Mouse (Mus musculus): ENCODE measurements at regions not wholly inside any gene's neighbourhood (a gene's known extent, or its start where the extent isn't known, plus 50 kb on each side); places are given as distances from the start of the nearest gene placed in this dataset.

DNA sequence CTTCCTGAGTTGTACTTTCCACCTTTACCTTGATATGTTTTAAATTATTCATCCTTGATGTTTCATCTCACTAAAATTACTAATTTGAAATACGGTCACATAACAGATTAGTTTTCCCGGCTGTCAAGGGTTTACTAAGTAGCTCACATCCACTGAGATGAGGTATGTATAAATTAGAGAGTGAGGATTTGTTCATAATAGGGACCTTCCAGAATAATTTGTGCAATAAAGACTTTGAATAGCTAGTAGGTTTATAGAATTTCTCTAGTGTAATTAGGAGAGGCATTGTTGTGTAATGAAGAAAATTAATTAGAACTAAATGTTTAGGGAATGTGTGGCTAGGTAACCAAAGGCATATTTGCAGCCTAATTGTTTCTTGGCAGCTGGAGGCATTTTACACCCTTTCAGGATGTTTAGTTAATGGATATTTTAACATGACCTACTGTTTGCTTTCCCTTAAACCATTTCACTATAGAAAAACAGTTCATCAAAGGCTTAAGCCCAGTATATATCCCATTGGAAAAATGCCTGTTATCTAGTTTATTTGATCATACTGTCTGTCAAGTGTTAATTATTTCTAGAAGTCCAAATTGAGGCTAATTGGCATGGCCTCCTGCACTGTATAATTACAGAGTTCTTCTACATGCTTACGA, 70.8 kb downstream of the Mat2b start:
- DNase-seq (ENCODE audit: low spot score in 2 of 2), result no peak

- no peak for DNase-seq (ENCODE audit: low spot score in 2 of 2)
Observed at GRCm38 (mm10) chr11:40620036-40620435, 75.0 kb downstream of the Mat2b start.

DNA sequence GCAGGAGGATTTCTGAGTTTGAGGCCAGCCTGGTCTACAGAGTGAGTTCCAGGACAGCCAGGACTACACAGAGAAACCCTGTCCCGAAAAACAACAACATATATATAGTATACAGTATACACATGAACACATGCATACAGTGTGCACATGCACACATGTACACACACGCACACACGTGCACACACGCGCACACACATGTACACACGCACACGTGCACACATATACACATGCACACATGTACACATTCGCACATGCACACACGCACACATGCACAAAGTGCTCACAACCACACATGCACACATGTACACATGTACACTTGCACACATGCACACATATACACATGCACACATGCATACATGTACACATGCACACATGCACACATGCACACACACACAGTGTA, 92.0 kb downstream of the Mat2b start:
- no peak for DNase-seq (ENCODE audit: low spot score in 2 of 2)

GRCm38 (mm10) chr11:40601572-40601909, 93.5 kb downstream of the Mat2b start:
- DNase-seq (ENCODE audit: low spot score in 2 of 2), result no peak

- DNase-seq (ENCODE audit: low spot score in 2 of 2), result no peak
Observed at GRCm38 (mm10) chr11:40600773-40601571, 94.0 kb downstream of the Mat2b start.

- DNase-seq (ENCODE audit: low spot score in 2 of 2), result peak in 1 of 2 experiments; percentile 19
Observed at GRCm38 (mm10) chr11:40599956-40600772, 94.8 kb downstream of the Mat2b start.

DNA sequence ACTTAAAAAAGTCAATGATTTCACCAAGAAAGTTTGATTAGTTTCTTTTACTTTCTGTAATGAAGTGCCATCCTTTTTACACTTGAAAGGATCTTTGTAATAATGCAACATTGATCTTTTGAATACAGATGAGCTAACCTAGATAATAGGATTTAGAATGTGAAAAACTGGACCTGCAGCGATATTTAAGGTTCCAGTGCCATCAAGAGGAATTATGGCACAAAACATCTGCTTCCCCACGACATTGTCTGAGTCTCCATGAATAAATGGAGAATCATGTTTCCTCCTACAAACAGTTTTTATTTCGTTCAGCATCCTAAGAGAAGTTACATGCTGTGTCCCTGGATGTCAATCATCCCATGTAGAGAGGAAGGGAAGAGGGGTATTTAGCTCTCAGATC, 98.7 kb downstream of the Mat2b start:
- no peak for DNase-seq (ENCODE audit: low spot score in 2 of 2)

GRCm38 (mm10) chr11:40592056-40592455, 102.9 kb downstream of the Mat2b start:
- no peak for DNase-seq (ENCODE audit: low spot score in 2 of 2)

DNA sequence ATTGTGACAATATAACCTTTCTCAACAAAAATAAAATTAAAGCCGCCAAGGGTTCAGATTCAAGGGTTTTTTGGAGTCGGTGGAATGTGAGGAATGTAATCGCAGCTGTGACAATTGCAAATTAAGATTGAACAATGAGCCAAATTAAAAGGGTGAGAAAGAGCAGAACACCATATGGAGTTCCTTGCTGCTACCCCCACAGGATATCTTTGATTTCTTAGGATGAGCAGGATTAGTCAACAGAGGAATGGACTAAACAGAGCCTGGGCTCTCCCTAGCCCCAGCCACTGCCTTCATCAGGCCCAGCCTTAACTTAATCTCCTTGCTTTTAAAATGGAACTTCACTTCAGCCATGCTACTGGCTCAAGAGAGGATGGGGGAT, 121.3 kb downstream of the Mat2b start:
- no peak for DNase-seq (ENCODE audit: low spot score in 2 of 2)

GRCm38 (mm10) chr11:40572953-40573757, 121.8 kb downstream of the Mat2b start:
- DNase-seq (ENCODE audit: low spot score in 2 of 2), result no peak

- DNase-seq (ENCODE audit: low spot score in 2 of 2), result no peak
Observed at GRCm38 (mm10) chr11:40562866-40563265, 132.1 kb downstream of the Mat2b start.

DNA sequence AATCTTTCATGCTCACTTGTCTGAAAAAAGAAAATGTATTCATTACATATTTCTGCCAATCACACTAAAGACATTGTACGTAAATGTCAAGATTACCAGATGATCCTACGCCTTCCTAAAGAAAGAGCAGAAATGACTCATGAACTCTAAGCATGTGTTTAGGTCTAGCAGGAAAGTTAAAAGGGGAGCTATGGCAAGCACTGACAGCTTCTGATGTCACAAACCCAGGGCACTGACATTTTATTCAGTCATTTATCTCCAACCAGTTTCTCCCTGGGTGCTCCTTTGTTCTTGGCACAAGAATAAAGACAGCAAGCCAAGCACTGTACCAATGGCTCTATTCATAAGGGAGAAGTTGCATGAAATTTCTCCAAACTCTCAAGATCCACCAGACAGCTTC, 133.0 kb downstream of the Mat2b start:
- DNase-seq (ENCODE audit: low spot score in 2 of 2), result no peak

GRCm38 (mm10) chr11:40561400-40561799, 133.6 kb downstream of the Mat2b start:
- DNase-seq (ENCODE audit: low spot score in 2 of 2), result no peak

GRCm38 (mm10) chr11:40558486-40558885, 136.5 kb downstream of the Mat2b start:
- DNase-seq (ENCODE audit: low spot score in 2 of 2), result no peak

GRCm38 (mm10) chr11:40554867-40555794, 139.9 kb downstream of the Mat2b start:
- no peak for DNase-seq (ENCODE audit: low spot score in 2 of 2)

DNA sequence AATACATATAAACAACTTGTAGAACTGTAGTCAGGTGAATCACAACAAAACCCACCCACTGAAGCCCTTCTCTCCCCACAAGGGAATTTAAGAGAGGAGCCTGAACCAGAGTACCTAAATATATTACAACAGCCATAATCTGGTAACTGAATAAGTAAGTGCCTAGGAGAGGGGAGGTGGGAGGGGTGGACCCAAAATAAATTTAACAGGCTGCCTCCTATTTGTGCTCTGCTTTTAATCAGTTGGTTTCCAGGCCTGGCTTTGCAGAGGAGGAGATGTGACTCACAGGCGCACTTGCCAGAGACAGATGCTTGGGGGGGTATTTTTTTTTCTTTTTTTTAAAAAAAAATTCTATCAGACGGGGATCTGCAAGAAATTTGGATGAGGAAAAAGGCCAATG, 142.9 kb downstream of the Mat2b start:
- no peak for DNase-seq (ENCODE audit: low spot score in 2 of 2)

DNA sequence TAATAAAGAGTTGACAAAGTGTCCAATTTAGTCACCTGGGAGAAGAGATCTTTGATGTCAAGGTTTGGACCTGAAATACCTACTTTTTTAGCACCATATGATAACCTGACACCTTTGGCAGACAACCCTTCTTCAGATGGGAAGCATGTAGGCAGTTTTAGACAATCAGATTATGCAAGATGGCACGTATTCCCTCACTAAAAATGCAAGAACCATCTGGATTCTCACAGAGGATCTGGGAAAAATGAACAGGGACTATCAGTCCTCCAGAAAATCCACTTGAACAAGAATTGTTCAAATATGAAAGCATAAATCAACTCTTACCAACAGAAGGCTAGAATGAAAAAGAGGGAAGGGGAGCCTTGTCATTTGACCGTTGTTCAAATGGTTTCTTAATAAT, 148.4 kb downstream of the Mat2b start:
- no peak for DNase-seq (ENCODE audit: low spot score in 2 of 2)

GRCm38 (mm10) chr11:40545537-40545936, 149.5 kb downstream of the Mat2b start:
- DNase-seq (ENCODE audit: low spot score in 2 of 2), result no peak

DNA sequence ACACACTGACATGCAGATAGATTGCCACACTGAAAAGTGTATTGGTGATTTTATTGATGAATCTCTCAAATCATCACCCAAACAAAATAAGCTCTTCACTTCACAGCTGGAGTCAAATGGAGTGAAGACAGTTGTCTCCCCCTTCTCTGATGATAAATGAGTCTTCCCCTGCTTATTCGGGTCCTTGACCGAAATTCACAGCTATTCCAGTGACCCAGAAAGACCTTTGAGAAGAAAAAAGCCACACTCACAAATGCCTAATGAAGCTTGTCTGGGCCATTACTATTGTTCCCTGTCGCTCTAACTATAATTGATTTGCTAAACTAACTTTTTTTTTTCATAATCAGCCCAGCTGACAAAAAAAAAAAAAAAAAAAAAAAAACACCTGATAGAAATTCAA, 154.8 kb downstream of the Mat2b start:
- DNase-seq (ENCODE audit: low spot score in 2 of 2), result no peak

GRCm38 (mm10) chr11:40539776-40540175, 155.2 kb downstream of the Mat2b start:
- no peak for DNase-seq (ENCODE audit: low spot score in 2 of 2)

All from urinary bladder, postnatal 4 days (tissue).